16 mouse cellular contexts compared by ENCODE assay signal in the genomic region with DNA sequence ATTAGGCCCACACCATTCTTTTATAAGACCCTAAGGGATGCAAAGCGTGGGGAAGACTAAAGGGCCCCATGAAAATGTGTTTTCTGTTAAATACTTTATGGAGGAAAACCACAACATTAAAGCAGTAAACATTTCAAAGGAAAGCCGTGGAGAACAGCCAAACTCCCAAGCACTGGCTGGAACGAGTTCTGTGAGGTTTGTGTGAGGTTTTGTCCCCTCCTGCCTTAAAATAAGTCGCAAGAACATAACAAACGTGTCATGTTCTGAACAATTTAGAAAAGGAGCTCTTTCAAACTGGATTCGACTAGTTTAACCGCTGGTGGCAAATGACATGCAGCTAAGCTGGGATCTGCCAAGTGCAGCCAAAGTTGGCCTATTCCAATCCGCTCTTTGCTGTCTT.
A peak's percentile ranks its signal among the peaks of the same experiment; 100 is the strongest.
DNase-seq lines count a peak whose midpoint lies in the region; ATAC-seq lines count a peak whose summit lies in the region.
"Had no signal": no experiment of that assay in that cellular context is flagged by ENCODE, and none has a peak within 500 bp of the region (broad histone marks: within the 10 kb centered on the region; RNA-seq: fewer than 3 reads in every experiment).

No protein-coding gene starts in this region.

- WGBS in hindbrain, embryonic 16.5 days = 45% methylated on average over 8 of the region's 8 CpGs
- WGBS in hindbrain, embryonic 10.5 days = 68% methylated on average over 8 of the region's 8 CpGs

- H3K27ac ChIP-seq in hindbrain, embryonic 16.5 days (ENCODE audit: low read depth, low read length) = no peak overlapping the region
- H3K27ac ChIP-seq in hindbrain, embryonic 10.5 days = no peak overlapping the region
- H3K27ac ChIP-seq: heart, embryonic 13.5 days; intestine, embryonic 15.5 days; neural tube, embryonic 12.5 days had no signal

- H3K4me2 ChIP-seq in hindbrain, embryonic 16.5 days (ENCODE audit: low read length) = no peak overlapping the region
- H3K4me2 ChIP-seq: heart, embryonic 13.5 days; intestine, embryonic 15.5 days; neural tube, embryonic 12.5 days had no signal

- 0 out of 2 replicates have a peak, but pooled peaks have one; percentile 30 for ATAC-seq in hindbrain, embryonic 16.5 days
- ATAC-seq: intestine, embryonic 15.5 days had no signal

- no peaks in the 10 kb centered on the region for H3K27me3 ChIP-seq in hindbrain, embryonic 16.5 days (replicated peaks; ENCODE audit: control insufficient read depth, insufficient read depth, low read length)
- H3K27me3 ChIP-seq in hindbrain, embryonic 10.5 days (ENCODE audit: insufficient read depth, poor library complexity, severe bottlenecking) = no peaks in the 10 kb centered on the region
- H3K27me3 ChIP-seq: heart, embryonic 13.5 days; intestine, embryonic 15.5 days; neural tube, embryonic 12.5 days had no signal

- intact Hi-C loops in heart, postnatal 14 days (cut with DNase I) = no loop called here
- intact Hi-C loops in left cerebral cortex, postnatal 10 days (cut with DNase I) = no loop called here
- intact Hi-C loops in left cerebral cortex, postnatal 36 days (cut with DNase I) = no loop called here

- no peaks in the 10 kb centered on the region for H3K36me3 ChIP-seq in hindbrain, embryonic 16.5 days (ENCODE audit: control insufficient read depth, insufficient read depth, low read length)
- no peaks in the 10 kb centered on the region for H3K36me3 ChIP-seq in hindbrain, embryonic 10.5 days
- H3K36me3 ChIP-seq: heart, embryonic 13.5 days; intestine, embryonic 15.5 days; neural tube, embryonic 12.5 days had no signal

- H3K9me3 ChIP-seq in hindbrain, embryonic 16.5 days (ENCODE audit: control insufficient read depth, low read length) = peaks cover 2% of the 10 kb centered on the region
- H3K9me3 ChIP-seq in hindbrain, embryonic 10.5 days = no peaks in the 10 kb centered on the region
- H3K9me3 ChIP-seq: intestine, embryonic 15.5 days; neural tube, embryonic 12.5 days had no signal

- no peak for DNase-seq in hindbrain, embryonic 10.5 days (ENCODE audit: low spot score)
- peak; percentile 68 for DNase-seq in adipocyte (ENCODE audit: low spot score)
- DNase-seq in kidney, adult 18-20 months = peak; percentile 11
- DNase-seq in kidney, postnatal 4 days = peak; percentile 49 to 60
- no peak for DNase-seq in heart, postnatal 14 days
- no peak for DNase-seq in left cerebral cortex, postnatal 10 days (ENCODE audit: extremely low spot score in 1 of 2, low spot score in 2 of 2)
- DNase-seq in left cerebral cortex, postnatal 36 days (ENCODE audit: low spot score in 2 of 2) = no peak
- DNase-seq: adrenal gland, adult 8-10 months; cerebellum, adult 2 months; liver; lung, adult 2 months; right cerebral cortex, postnatal 4 days had no signal

- no peak overlapping the region for H3K4me3 ChIP-seq in hindbrain, embryonic 16.5 days (ENCODE audit: low read length)
- H3K4me3 ChIP-seq in hindbrain, embryonic 10.5 days = no peak overlapping the region
- H3K4me3 ChIP-seq: heart, embryonic 13.5 days; intestine, embryonic 15.5 days; neural tube, embryonic 12.5 days had no signal

- H3K4me1 ChIP-seq in hindbrain, embryonic 16.5 days (ENCODE audit: control insufficient read depth, insufficient read depth, low read depth, low read length) = no peaks in the 10 kb centered on the region
- H3K4me1 ChIP-seq in hindbrain, embryonic 10.5 days (replicated peaks) = no peaks in the 10 kb centered on the region
- H3K4me1 ChIP-seq: heart, embryonic 13.5 days; intestine, embryonic 15.5 days; neural tube, embryonic 12.5 days had no signal

- no peak overlapping the region for H3K9ac ChIP-seq in hindbrain, embryonic 16.5 days (ENCODE audit: low read depth, low read length)
- H3K9ac ChIP-seq: heart, embryonic 13.5 days; intestine, embryonic 15.5 days; neural tube, embryonic 12.5 days had no signal

Comparison
In these comparisons a context has a peak if more than half of its experiments do, and no peak if none do; other contexts are left out.
1. DNase-seq: peak in adipocyte (single experiment), kidney, adult 18-20 months (single experiment) and kidney, postnatal 4 days (2 of 2); none in hindbrain, embryonic 10.5 days (single experiment), heart, postnatal 14 days (0 of 2), left cerebral cortex, postnatal 10 days (0 of 2) and left cerebral cortex, postnatal 36 days (0 of 2).